Mouse (Mus musculus) myocyte (in vitro differentiated cells): ENCODE measurements around the gene Gbx2. TPM values are rescaled to one million over a fixed set of nuclear protein-coding genes. Genes with fewer than 3 reads are reported as not detected.
A peak's percentile ranks its signal among the peaks of the same experiment; 100 is the strongest.

Source experiments
- H3K27me3 ChIP-seq: one replicate; pipeline ENCODE4 v1.6.1; 2011; ENCODE audit not compliant: control insufficient read depth, insufficient read depth, insufficient read length
- H3K36me3 ChIP-seq: one replicate; pipeline ENCODE4 v1.6.1; 2011; ENCODE audit not compliant: control insufficient read depth, insufficient read depth
- H3K4me2 ChIP-seq: one replicate; pipeline ENCODE4 v1.6.1; 2011; ENCODE audit warnings: low read depth, control low read depth
- H3K4me3 ChIP-seq: one replicate; pipeline ENCODE4 v1.5.1; 2011; ENCODE audit warnings: mild to moderate bottlenecking, control low read depth, moderate library complexity
- H3K79me2 ChIP-seq: one replicate; pipeline ENCODE4 v1.6.1; 2011; ENCODE audit not compliant: control insufficient read depth, insufficient read depth
- H3ac ChIP-seq: one replicate; pipeline ENCODE4 v1.6.1; 2011; ENCODE audit not compliant: control insufficient read depth, insufficient read length
- CEBPB ChIP-seq: IDR thresholded peaks from 2 replicates; pipeline ENCODE4 v1.6.1; 2011; ENCODE audit warnings: mild to moderate bottlenecking, moderate library complexity; ENCODE audit not compliant: poor library complexity, insufficient read depth, severe bottlenecking
- E2F4 ChIP-seq: IDR thresholded peaks from one replicate; pipeline ENCODE4 v1.6.1; 2011; ENCODE audit warnings: mild to moderate bottlenecking, control low read depth, moderate library complexity; ENCODE audit not compliant: insufficient read depth
- MAX ChIP-seq: IDR thresholded peaks from one replicate; pipeline ENCODE4 v1.6.1; 2011; ENCODE audit warnings: low read depth, mild to moderate bottlenecking, control low read depth
- MYOD1 ChIP-seq, 3 experiments: IDR thresholded peaks; one replicate each; pipeline ENCODE4 v1.6.1; 2011; ENCODE audit warnings: control low read depth in 2 of 3, low read depth in 2 of 3, mild to moderate bottlenecking in 2 of 3, moderate library complexity in 1 of 3; ENCODE audit not compliant: insufficient read length in 2 of 3, control insufficient read depth in 1 of 3
- MYOG ChIP-seq, 3 experiments: IDR thresholded peaks; one replicate each; pipeline ENCODE4 v1.6.1; 2011; ENCODE audit warnings: control low read depth in 2 of 3, low read depth in 2 of 3, mild to moderate bottlenecking in 2 of 3; ENCODE audit not compliant: insufficient read length in 2 of 3, control insufficient read depth in 1 of 3, insufficient read depth in 1 of 3
- POLR2A ChIP-seq: IDR thresholded peaks from one replicate; pipeline ENCODE4 v1.6.1; 2011; ENCODE audit warnings: low read depth, mild to moderate bottlenecking, control low read depth, moderate library complexity; ENCODE audit not compliant: insufficient read length
- POLR2AphosphoS2 ChIP-seq: IDR thresholded peaks from one replicate; pipeline ENCODE4 v1.6.1; 2011; ENCODE audit warnings: low read depth, control low read depth; ENCODE audit not compliant: insufficient read length
- REST ChIP-seq: IDR thresholded peaks from one replicate; pipeline ENCODE4 v1.6.1; 2011; ENCODE audit warnings: mild to moderate bottlenecking, control low read depth, moderate library complexity; ENCODE audit not compliant: insufficient read depth, insufficient read length
- SRF ChIP-seq: IDR thresholded peaks from one replicate; pipeline ENCODE4 v1.6.1; 2011; ENCODE audit warnings: low read depth; ENCODE audit not compliant: control insufficient read depth, insufficient read length
- TCF12 ChIP-seq: IDR thresholded peaks from one replicate; pipeline ENCODE4 v1.6.1; 2011; ENCODE audit warnings: mild to moderate bottlenecking, control low read depth; ENCODE audit not compliant: poor library complexity, insufficient read depth, severe bottlenecking
- TCF3 ChIP-seq: IDR thresholded peaks from one replicate; pipeline ENCODE4 v1.6.1; 2011; ENCODE audit warnings: low read depth, control low read depth; ENCODE audit not compliant: insufficient read length
- USF1 ChIP-seq: IDR thresholded peaks from one replicate; pipeline ENCODE4 v1.6.1; 2011; ENCODE audit warnings: low read depth, mild to moderate bottlenecking, control low read depth, moderate library complexity
- polyA plus RNA-seq: library from polyadenylated mRNA; unstranded; fragments of >200 nt; fragmentation: generic; extraction: Trizol; gene quantifications from one replicate; pipeline ENCODE4 v1.2.1, GENCODE M21; 2012; ENCODE audit warnings: missing spikeins

Gene Gbx2
- polyA plus RNA-seq, 1 experiment: not detected

GRCm38 (mm10) chr1:89927061-89927661, 3.8 kb downstream of the Gbx2 start:
- no peak overlapping the region for H3K4me3 ChIP-seq

DNA sequence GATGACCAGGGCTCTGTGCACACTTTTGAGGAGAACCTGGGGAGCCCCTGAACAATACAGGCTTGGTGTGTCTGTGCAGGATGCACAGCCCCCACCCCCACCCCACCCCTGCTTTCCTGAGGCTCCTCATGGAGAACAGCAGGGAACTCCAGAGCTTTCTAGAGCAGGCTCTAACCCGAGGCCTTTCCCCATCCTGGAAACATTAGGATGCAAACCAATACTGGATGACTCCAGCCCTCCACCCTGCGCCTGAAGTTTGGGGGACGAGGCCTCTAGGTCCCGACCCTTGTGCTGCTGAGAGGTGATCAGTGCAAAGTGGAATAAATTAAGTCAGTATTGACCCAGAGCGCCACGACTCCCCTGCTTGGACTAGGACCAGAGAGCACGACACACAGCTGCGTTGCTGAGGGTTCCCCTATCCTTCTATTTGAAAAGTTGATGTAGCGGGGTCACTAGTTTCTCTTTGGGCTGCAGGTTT, 4.4 kb downstream of the Gbx2 start:
- Histone ChIP-seq H3K36me3 (no peaks in the 10 kb centered on the region), H3K4me2 (peak overlapping the region; percentile 40), H3ac (no peak overlapping the region), H3K4me3 (no peak overlapping the region), H3K27me3 (peaks cover 78% of the 10 kb centered on the region), H3K79me2 (no peaks in the 10 kb centered on the region)
- TF ChIP-seq E2F4: no peak
- no peak for TF ChIP-seq POLR2A
- no peak for TF ChIP-seq USF1
- TF ChIP-seq CEBPB: no peak
- TF ChIP-seq MYOG (IDR thresholded peaks at IDR 0.05; ENCODE audit: control insufficient read depth in 1 of 3, insufficient read depth in 1 of 3, insufficient read length in 2 of 3, low read depth in 2 of 3): no peak
- no peak for TF ChIP-seq MYOD1 (IDR thresholded peaks at IDR 0.05; ENCODE audit: control insufficient read depth in 1 of 3, insufficient read length in 2 of 3, low read depth in 2 of 3)
- TF ChIP-seq TCF3: no peak
- TF ChIP-seq SRF: no peak
- TF ChIP-seq MAX: no peak
- no peak for TF ChIP-seq POLR2AphosphoS2
- TF ChIP-seq REST: no peak
- TF ChIP-seq TCF12: no peak

More at GRCm38 (mm10) chr1:89927061-89927661, 3.8 kb downstream of the Gbx2 start:
- Histone ChIP-seq H3ac (no peak overlapping the region), H3K36me3 (no peaks in the 10 kb centered on the region), H3K79me2 (no peaks in the 10 kb centered on the region), H3K4me2 (peak overlapping the region; percentile 40), H3K27me3 (peaks cover 78% of the 10 kb centered on the region)
- no peak for TF ChIP-seq SRF
- no peak for TF ChIP-seq POLR2A

DNA sequence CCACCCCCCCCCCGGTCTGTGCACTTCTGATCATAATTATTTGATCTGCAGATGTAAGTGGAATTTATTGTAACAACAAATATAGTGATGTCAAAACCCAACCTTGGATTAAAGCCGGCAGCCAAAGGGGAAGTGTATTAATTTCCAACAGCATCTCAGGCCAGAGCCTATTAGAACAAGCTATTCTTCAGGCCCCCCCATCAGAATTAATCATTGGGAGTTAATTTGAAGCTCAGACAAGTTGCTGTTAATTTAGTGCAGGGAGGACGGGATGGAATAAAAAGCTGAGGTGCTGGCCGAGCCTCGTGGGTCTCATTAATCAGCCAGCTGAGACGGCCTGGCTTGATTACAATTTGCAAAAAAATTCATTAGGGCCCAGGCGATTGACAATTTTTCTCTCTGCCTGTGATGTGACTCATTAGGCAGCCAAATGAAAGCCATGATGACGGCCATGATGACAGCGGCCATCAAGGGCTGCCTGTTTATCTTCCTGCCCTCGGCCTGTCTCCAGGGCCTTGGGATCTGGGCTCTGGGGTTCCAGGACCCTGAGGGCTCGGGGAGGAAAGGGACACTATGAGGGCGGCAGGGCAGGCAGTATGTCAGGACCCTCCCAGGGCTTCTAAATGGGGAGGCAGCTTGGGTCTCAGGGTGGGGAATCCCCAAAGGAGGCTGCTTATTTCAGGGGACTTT, 5.3 kb downstream of the Gbx2 start:
- Histone ChIP-seq H3K79me2 (no peaks in the 10 kb centered on the region), H3K4me2 (no peak overlapping the region), H3ac (no peak overlapping the region), H3K4me3 (no peak overlapping the region), H3K36me3 (no peaks in the 10 kb centered on the region), H3K27me3 (peaks cover 74% of the 10 kb centered on the region)
- TF ChIP-seq MYOD1 (IDR thresholded peaks at IDR 0.05; ENCODE audit: control insufficient read depth in 1 of 3, insufficient read length in 2 of 3, low read depth in 2 of 3) (no peak), USF1 (no peak), TCF3 (no peak), POLR2AphosphoS2 (no peak), SRF (no peak), MYOG (IDR thresholded peaks at IDR 0.05; ENCODE audit: control insufficient read depth in 1 of 3, insufficient read depth in 1 of 3, insufficient read length in 2 of 3, low read depth in 2 of 3) (no peak), E2F4 (no peak), POLR2A (no peak), TCF12 (no peak), MAX (no peak)

- Histone ChIP-seq H3K4me2 (no peak overlapping the region), H3K79me2 (no peaks in the 10 kb centered on the region), H3K4me3 (no peak overlapping the region), H3ac (no peak overlapping the region), H3K36me3 (no peaks in the 10 kb centered on the region), H3K27me3 (peaks cover 62% of the 10 kb centered on the region)
- TF ChIP-seq POLR2A: no peak
- TF ChIP-seq MYOD1 (IDR thresholded peaks at IDR 0.05; ENCODE audit: control insufficient read depth in 1 of 3, insufficient read length in 2 of 3, low read depth in 2 of 3): no peak
- TF ChIP-seq E2F4: no peak
- no peak for TF ChIP-seq REST
- no peak for TF ChIP-seq MAX
- no peak for TF ChIP-seq CEBPB
- TF ChIP-seq TCF3: no peak
- TF ChIP-seq SRF: no peak
- TF ChIP-seq USF1: no peak
- TF ChIP-seq POLR2AphosphoS2: no peak
- no peak for TF ChIP-seq MYOG (IDR thresholded peaks at IDR 0.05; ENCODE audit: control insufficient read depth in 1 of 3, insufficient read depth in 1 of 3, insufficient read length in 2 of 3, low read depth in 2 of 3)
- TF ChIP-seq TCF12: no peak
These were observed 7.3 kb downstream of the Gbx2 start for GRCm38 (mm10) chr1:89923642-89924020.

DNA sequence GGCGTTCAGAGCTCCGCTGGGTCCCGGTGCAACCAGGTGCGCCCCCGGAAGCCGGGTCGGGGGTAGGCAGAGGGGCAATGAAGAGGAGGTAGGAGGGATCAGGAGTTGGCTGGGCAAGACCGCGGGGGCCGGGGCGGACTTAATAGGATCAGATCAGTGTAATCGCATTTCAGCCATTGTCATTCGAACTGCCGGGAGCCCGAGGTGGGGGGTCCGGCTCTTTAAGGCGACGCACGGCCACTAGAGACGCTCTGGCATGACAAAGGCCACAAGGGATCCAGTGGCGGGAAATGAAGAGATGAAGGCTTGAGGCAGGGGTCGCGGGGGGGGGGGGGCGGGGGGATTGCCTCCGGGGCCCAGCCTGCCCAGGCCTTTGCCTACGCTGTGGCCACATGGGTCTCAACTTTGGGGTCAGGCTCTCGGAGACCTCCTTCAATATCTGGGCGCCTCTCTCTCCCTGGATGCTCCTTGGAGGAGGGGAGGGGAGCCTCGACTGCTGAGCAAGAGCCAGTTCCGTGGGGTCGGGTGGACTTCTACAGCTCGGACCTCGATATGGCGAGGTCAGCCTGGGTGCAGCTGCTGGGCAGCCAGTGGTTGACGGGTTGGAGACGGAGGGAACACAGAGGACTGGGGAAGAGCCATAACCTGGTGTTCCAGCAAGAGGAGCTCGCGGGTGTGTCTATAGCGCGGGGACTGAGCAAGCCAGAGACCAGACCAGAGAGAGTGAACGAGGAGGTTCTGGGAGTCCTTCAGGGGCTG, 7.9 kb downstream of the Gbx2 start:
- Histone ChIP-seq H3K4me3 (no peak overlapping the region), H3K27me3 (peaks cover 58% of the 10 kb centered on the region), H3K79me2 (no peaks in the 10 kb centered on the region), H3ac (no peak overlapping the region), H3K36me3 (no peaks in the 10 kb centered on the region), H3K4me2 (no peak overlapping the region)
- no peak for TF ChIP-seq MYOD1 (IDR thresholded peaks at IDR 0.05; ENCODE audit: control insufficient read depth in 1 of 3, insufficient read length in 2 of 3, low read depth in 2 of 3)
- TF ChIP-seq TCF3: no peak
- TF ChIP-seq USF1: no peak
- no peak for TF ChIP-seq CEBPB
- TF ChIP-seq TCF12: no peak
- no peak for TF ChIP-seq MAX
- no peak for TF ChIP-seq E2F4
- TF ChIP-seq POLR2AphosphoS2: no peak
- TF ChIP-seq REST: no peak
- TF ChIP-seq SRF: no peak
- no peak for TF ChIP-seq POLR2A
- no peak for TF ChIP-seq MYOG (IDR thresholded peaks at IDR 0.05; ENCODE audit: control insufficient read depth in 1 of 3, insufficient read depth in 1 of 3, insufficient read length in 2 of 3, low read depth in 2 of 3)
